Mouse (Mus musculus) stomach, postnatal 0 days (tissue): Measurements from ENCODE around the gene Spata2. TPM values are rescaled to one million over a fixed set of nuclear protein-coding genes. Genes with fewer than 3 reads are reported as not detected.

Source experiments
- ATAC-seq: fragments of 200-750 bp; cut with Nextera tagmentation; 2 replicates; pipeline ENCODE4 v1.8.0; 2017; ENCODE audit not compliant: low FRiP score, low TSS enrichment
- DNase-seq: peaks from one replicate; pipeline ENCODE4 v3.0.0-alpha.2; 2016; ENCODE audit warnings: low spot score
- H3K27ac ChIP-seq: fragments of 300-500 bp; sonication (generic); replicated peaks from 2 replicates; pipeline ENCODE4 v1.5.1; 2014; ENCODE audit warnings: mild to moderate bottlenecking, control low read depth
- H3K27me3 ChIP-seq: fragments of 300-500 bp; sonication (generic); 2 replicates; pipeline ENCODE4 v1.6.1; 2014; ENCODE audit warnings: low read length; ENCODE audit not compliant: control insufficient read depth, insufficient read depth
- H3K36me3 ChIP-seq: fragments of 300-500 bp; sonication (generic); 2 replicates; pipeline ENCODE4 v1.6.1; 2014; ENCODE audit warnings: low read length, mixed read lengths; ENCODE audit not compliant: control insufficient read depth, insufficient read depth
- H3K4me1 ChIP-seq: fragments of 300-500 bp; sonication (generic); replicated peaks from 2 replicates; pipeline ENCODE4 v1.6.1; 2014; ENCODE audit warnings: antibody characterized with exemption; ENCODE audit not compliant: control insufficient read depth, insufficient read depth
- H3K4me2 ChIP-seq: fragments of 300-500 bp; sonication (generic); replicated peaks from 2 replicates; pipeline ENCODE4 v1.6.1; 2014; ENCODE audit warnings: low read depth, mild to moderate bottlenecking, control low read depth, moderate library complexity
- H3K4me3 ChIP-seq: fragments of 300-500 bp; sonication (generic); 2 replicates; pipeline ENCODE4 v1.5.1; 2014; ENCODE audit warnings: low read depth, low read length, control low read depth
- H3K9ac ChIP-seq: fragments of 300-500 bp; sonication (generic); 2 replicates; pipeline ENCODE4 v1.6.1; 2014; ENCODE audit warnings: mild to moderate bottlenecking, low read length, control low read depth, mixed read lengths
- H3K9me3 ChIP-seq: fragments of 300-500 bp; sonication (generic); 2 replicates; pipeline ENCODE4 v1.6.1; 2016; ENCODE audit warnings: low read length; ENCODE audit not compliant: control insufficient read depth
- CTCF ChIP-seq: IDR thresholded peaks from 2 replicates; pipeline ENCODE4 v1.5.1; 2016; ENCODE audit warnings: antibody characterized with exemption, low read depth, mild to moderate bottlenecking, moderate library complexity
- EP300 ChIP-seq: optimal IDR thresholded peaks from 2 replicates; pipeline ENCODE3; 2016; ENCODE audit warnings: antibody characterized with exemption
- WGBS: fragments of 180-500 bp; shearing (Covaris S2); extraction: QIAGEN DNeasy Blood & Tissue Kit; methylation state at CpG from one replicate; pipeline ENCODE4 v1.1.7; 2014; 5-methylcytosine and 5-hydroxymethylcytosine counted together
- polyA plus RNA-seq: library from polyadenylated mRNA; unstranded; fragments of >200 nt; fragmentation: Nextera tagmentation; extraction: Ambion mirVana; gene quantifications from 2 replicates; pipeline ENCODE4 v1.2.1, GENCODE M21; 2015

Gene Spata2
- polyA plus RNA-seq, 1 experiment from 2014 or later, result 9.4 TPM

- DNase-seq, result no peak
- WGBS, result 90% methylated on average over 6 of the region's 6 CpGs
- Histone ChIP-seq H3K4me2 (no peak overlapping the region), H3K27me3 (no peaks in the 10 kb centered on the region), H3K9me3 (no peaks in the 10 kb centered on the region), H3K36me3 (peaks cover 2% of the 10 kb centered on the region; the same call in 1 of the 2 replicates), H3K27ac (no peak overlapping the region), H3K9ac (no peak overlapping the region), H3K4me3 (no peak overlapping the region), H3K4me1 (no peaks in the 10 kb centered on the region)
- TF ChIP-seq EP300 (no peak), CTCF (no peak)
- ATAC-seq, result no peak
These were observed 58.1 kb downstream of the Spata2 start for GRCm38 (mm10) chr2:167434570-167434969.

- no peak overlapping the region for H3K4me3 ChIP-seq
- H3K27ac ChIP-seq, result no peak overlapping the region
- H3K9me3 ChIP-seq, result no peaks in the 10 kb centered on the region
- no peaks in the 10 kb centered on the region for H3K27me3 ChIP-seq
- H3K9ac ChIP-seq, result no peak overlapping the region
- H3K36me3 ChIP-seq, result peaks cover 16% of the 10 kb centered on the region; the same call in 1 of the 2 replicates
- WGBS, result 48% methylated on average over 7 of the region's 7 CpGs
- DNase-seq (no peak), ATAC-seq (peak; percentile 32; the same call in 1 of the 2 replicates)
- no peak overlapping the region for H3K4me2 ChIP-seq
- TF ChIP-seq CTCF (no peak), EP300 (no peak)
- H3K4me1 ChIP-seq, result no peaks in the 10 kb centered on the region
These were observed 61.3 kb downstream of the Spata2 start for GRCm38 (mm10) chr2:167431418-167431776.

Other genes starting within 250 kb of the Spata2 start
- 4.5 and 6.0 TPM in 2 replicates for gene B4galt5, start 143.7 kb downstream of the Spata2 start, polyA plus RNA-seq
- 10.4 and 11.8 TPM in 2 replicates for gene Slc9a8, start 71.2 kb downstream of the Spata2 start, polyA plus RNA-seq
- gene Rnf114, start 242 bp downstream of the Spata2 start, polyA plus RNA-seq, result 44.6 and 47.6 TPM in 2 replicates
- 6.9 and 8.3 TPM in 2 replicates for gene Snai1, start 45.3 kb upstream of the Spata2 start, polyA plus RNA-seq
- gene Ube2v1, start 139.2 kb upstream of the Spata2 start, polyA plus RNA-seq, result 234 and 253 TPM in 2 replicates
- gene Gm20431, start 168.6 kb upstream of the Spata2 start, polyA plus RNA-seq, result 13.4 and 14.1 TPM in 2 replicates
- gene Cebpb, start 196.0 kb upstream of the Spata2 start, polyA plus RNA-seq, result 55.0 and 60.2 TPM in 2 replicates
- 74.6 and 85.7 TPM in 2 replicates for gene Tmem189, start 196.9 kb upstream of the Spata2 start, polyA plus RNA-seq